Mouse (Mus musculus): ENCODE measurements around the gene Gnai3. TPM values are rescaled to one million over a fixed set of nuclear protein-coding genes. Genes with fewer than 3 reads are reported as not detected.

The Gnai3 gene
- polyA plus RNA-seq, 1 experiment, result 14.8 TPM

DNA sequence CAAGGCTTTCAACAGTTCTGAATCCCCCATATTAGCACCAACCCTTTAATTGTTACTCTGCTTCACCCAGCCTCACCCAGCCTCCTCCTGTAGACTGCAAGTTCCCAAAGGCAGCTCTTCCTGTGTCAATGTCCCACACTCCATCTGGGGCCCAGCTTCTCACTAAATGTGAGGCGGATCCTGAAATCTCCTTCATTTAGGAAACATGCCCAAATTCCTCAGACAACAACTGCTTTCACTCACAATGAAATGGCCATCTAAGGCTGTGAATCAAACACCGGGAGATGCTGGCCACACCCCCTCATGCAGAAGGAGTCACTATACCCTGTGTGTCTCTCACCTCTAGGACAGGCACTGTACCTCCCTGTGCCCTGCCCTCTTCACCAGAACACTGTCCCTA, 56.0 kb downstream of the Gnai3 start:
- WGBS, result 55% methylated on average over 2 of the region's 2 CpGs
- TF ChIP-seq POLR2A (IDR thresholded peaks at IDR 0.05; ENCODE audit: low read depth, low read length), result no peak
- H3K27ac ChIP-seq (ENCODE audit: insufficient read depth, low read depth, low read length), result no peak overlapping the region
- no peaks in the 10 kb centered on the region for H3K36me3 ChIP-seq (ENCODE audit: control insufficient read depth, insufficient read depth, low read length)
- H3K4me1 ChIP-seq (ENCODE audit: control insufficient read depth, insufficient read depth, insufficient read length, low read length), result peaks cover 6% of the 10 kb centered on the region; the same call in 1 of the 2 replicates
- H3K27me3 ChIP-seq (ENCODE audit: control insufficient read depth, insufficient read depth, low read length), result no peaks in the 10 kb centered on the region
- H3K4me3 ChIP-seq (ENCODE audit: low read depth, low read length), result no peak overlapping the region

DNA sequence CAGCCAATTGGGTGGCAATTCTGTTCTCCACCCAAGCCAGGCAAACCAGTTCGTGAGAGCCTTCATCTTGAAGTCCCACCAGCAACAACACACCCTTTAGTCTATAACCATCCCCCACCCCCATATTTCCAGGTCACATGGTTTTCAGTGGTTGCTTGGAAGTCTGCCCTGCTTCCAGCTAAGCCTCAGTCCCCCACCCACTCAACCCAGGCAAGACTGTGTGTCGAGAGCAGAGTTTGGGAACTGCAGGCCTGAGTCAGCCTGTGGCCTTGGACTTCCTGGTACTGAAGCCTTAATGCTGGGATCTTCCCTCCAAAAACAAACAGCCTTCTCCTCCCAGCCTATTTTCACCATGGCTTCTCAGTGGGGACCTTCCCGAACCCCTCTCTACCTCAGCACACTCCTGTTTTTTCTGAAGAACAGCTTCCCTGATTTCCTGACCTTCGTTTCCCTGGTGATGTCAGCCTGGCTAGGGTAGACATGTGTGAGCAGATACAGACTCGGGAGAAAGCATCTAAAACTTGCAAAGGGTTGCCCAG, 57.0 kb downstream of the Gnai3 start:
- Histone ChIP-seq H3K4me3 (ENCODE audit: low read depth, low read length) (no peak overlapping the region), H3K27ac (ENCODE audit: insufficient read depth, low read depth, low read length) (no peak overlapping the region), H3K36me3 (ENCODE audit: control insufficient read depth, insufficient read depth, low read length) (no peaks in the 10 kb centered on the region), H3K27me3 (ENCODE audit: control insufficient read depth, insufficient read depth, low read length) (no peaks in the 10 kb centered on the region), H3K4me1 (ENCODE audit: control insufficient read depth, insufficient read depth, insufficient read length, low read length) (peaks cover 12% of the 10 kb centered on the region; the same call in 1 of the 2 replicates)
- TF ChIP-seq POLR2A (IDR thresholded peaks at IDR 0.05; ENCODE audit: low read depth, low read length), result no peak
- no peak for TF ChIP-seq CTCF (IDR thresholded peaks at IDR 0.05; ENCODE audit: extremely low read depth, insufficient read length, insufficient replicate concordance, low read depth, low read length)
- WGBS, result 64% methylated on average over 5 of the region's 5 CpGs

DNA sequence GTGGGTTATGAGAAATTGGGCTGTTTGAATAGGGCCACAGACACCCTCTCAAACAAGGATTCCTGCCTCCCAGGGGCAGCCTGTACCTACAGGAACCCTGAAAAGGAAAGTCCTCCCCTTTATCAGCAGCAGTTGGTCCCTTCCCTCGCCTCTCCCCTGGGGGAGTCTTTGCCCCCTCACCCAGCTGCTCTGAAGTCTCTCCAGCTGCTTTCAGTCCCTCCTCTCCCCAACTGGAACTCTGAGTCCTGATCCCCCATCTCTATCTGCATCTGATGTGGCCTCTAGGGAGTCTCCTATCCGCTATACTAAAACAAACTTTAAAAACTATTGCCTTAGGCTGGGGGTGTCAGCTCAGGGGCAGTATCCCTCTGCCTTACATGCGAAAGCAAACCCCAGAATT, 58.6 kb downstream of the Gnai3 start:
- 76% methylated on average over 3 of the region's 3 CpGs for WGBS
- Histone ChIP-seq H3K27ac (ENCODE audit: insufficient read depth, low read depth, low read length) (0 out of 2 replicates have a peak overlapping the region, but pooled peaks have one; percentile 32), H3K36me3 (ENCODE audit: control insufficient read depth, insufficient read depth, low read length) (no peaks in the 10 kb centered on the region), H3K4me1 (ENCODE audit: control insufficient read depth, insufficient read depth, insufficient read length, low read length) (peaks cover 13% of the 10 kb centered on the region; the same call in 1 of the 2 replicates), H3K27me3 (ENCODE audit: control insufficient read depth, insufficient read depth, low read length) (no peaks in the 10 kb centered on the region), H3K4me3 (ENCODE audit: low read depth, low read length) (no peak overlapping the region)
- no peak for TF ChIP-seq CTCF (IDR thresholded peaks at IDR 0.05; ENCODE audit: extremely low read depth, insufficient read length, insufficient replicate concordance, low read depth, low read length)
- no peak for TF ChIP-seq POLR2A (IDR thresholded peaks at IDR 0.05; ENCODE audit: low read depth, low read length)

DNA sequence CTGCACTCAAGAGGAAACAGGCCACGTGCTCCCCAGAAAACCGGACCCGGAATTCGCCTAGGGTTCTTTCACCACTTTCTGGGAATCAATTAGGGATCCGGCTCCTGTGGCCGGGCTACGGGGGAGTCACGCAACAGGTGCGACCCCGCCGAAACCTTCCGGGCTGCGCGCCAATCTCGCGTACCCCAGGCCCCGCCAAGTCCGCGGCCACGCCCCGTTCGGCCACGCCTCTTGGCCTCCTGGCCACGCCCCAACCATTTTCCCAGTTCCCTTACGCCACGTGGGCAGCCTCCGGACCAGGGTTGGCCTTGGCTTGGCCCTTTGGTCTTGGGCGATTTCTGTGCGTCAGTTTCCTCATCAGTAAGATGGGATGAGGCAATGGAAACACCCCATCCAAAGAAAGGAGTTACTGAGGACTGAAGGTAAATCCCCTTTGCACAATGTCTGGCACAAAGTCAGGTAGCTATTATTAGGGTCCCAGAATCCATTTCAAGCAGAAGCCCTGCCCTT, 59.4 kb downstream of the Gnai3 start, which contains the start of gene Ampd2:
Ampd2 (minus strand) TSS at position 182 of the 510 bp plus-strand sequence.
- H3K36me3 ChIP-seq (ENCODE audit: control insufficient read depth, insufficient read depth, low read length), result no peaks in the 10 kb centered on the region
- peak within 1 kb of the TSS; percentile 87 for H3K27ac ChIP-seq (ENCODE audit: insufficient read depth, low read depth, low read length)
- TF ChIP-seq CTCF (IDR thresholded peaks at IDR 0.05; ENCODE audit: extremely low read depth, insufficient read length, insufficient replicate concordance, low read depth, low read length) (no peak), POLR2A (IDR thresholded peaks at IDR 0.05; ENCODE audit: low read depth, low read length) (no peak)
- H3K27me3 ChIP-seq (ENCODE audit: control insufficient read depth, insufficient read depth, low read length), result no peaks in the 10 kb centered on the region
- H3K4me1 ChIP-seq (ENCODE audit: control insufficient read depth, insufficient read depth, insufficient read length, low read length), result peaks cover 13% of the 10 kb centered on the region; the same call in 1 of the 2 replicates
- H3K4me3 ChIP-seq (ENCODE audit: low read depth, low read length), result peak within 1 kb of the TSS; percentile 76
- under 1% methylated on average over 29 of the region's 29 CpGs for WGBS

DNA sequence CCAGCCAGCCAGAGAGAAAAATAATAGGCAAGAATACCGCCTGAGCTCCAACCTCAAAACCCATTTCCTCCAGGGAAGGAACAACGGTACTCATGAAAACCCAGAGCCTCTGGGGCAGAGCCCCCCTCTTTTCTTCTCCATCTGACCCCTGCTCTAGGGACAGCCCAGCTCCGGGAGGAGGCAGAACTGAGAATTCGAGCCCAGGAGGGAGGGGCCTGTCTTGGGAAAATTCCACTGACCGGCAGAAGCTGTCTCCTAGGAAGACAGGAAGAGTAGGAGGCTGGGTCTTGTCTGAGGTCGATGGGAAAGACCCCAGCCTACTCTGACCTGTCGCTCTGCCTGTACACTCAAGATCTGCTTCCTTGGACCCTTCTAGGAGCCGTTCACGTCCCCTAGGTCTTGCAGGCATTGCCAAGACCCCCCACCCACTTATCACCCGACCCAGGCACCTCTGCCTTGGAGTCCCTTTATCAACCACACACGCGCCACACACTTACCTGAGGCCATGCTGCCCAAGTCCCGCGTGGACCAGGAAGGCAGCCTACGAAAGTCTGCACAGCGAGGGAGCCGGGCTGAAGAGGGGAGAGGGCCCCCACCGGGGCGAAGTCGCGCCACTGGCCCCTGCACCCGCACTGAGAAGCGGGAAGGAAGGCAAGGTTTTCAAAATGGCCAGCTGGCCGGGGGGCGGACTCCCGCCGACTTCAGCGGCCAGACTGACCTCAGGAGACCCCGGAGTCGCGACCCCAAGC, 60.1 kb downstream of the Gnai3 start:
- Histone ChIP-seq H3K27me3 (ENCODE audit: control insufficient read depth, insufficient read depth, low read length) (no peaks in the 10 kb centered on the region), H3K4me3 (ENCODE audit: low read depth, low read length) (peak overlapping the region; percentile 76), H3K4me1 (ENCODE audit: control insufficient read depth, insufficient read depth, insufficient read length, low read length) (peaks cover 13% of the 10 kb centered on the region; the same call in 1 of the 2 replicates), H3K36me3 (ENCODE audit: control insufficient read depth, insufficient read depth, low read length) (no peaks in the 10 kb centered on the region), H3K27ac (ENCODE audit: insufficient read depth, low read depth, low read length) (peak overlapping the region; percentile 87)
- TF ChIP-seq POLR2A (IDR thresholded peaks at IDR 0.05; ENCODE audit: low read depth, low read length) (no peak; the same call in 1 of the 2 replicates), CTCF (IDR thresholded peaks at IDR 0.05; ENCODE audit: extremely low read depth, insufficient read length, insufficient replicate concordance, low read depth, low read length) (no peak)
- under 1% methylated on average over 31 of the region's 31 CpGs for WGBS

DNA sequence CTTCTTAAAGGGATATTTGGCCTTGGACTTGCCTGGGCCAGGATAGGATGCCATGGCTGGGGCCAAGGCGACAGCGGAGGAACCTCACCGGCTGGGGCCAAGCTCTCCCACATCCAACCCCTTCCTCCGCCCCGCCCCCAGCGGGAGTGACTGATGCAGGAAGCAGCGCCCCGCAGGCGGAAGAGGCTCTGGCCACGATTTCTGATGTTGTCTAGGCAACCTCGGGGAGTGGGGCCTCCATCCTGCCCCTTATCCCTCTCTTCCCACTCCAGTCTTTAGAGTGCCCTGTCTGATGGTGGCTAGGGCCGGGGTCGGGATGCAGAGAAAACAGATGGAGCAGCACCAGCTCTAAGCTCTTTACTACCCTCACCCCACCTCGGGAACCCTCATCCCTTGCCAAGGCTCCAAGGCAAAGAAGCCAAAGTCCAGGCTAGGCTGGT, 60.6 kb downstream of the Gnai3 start:
- Histone ChIP-seq H3K27me3 (ENCODE audit: control insufficient read depth, insufficient read depth, low read length) (no peaks in the 10 kb centered on the region), H3K4me1 (ENCODE audit: control insufficient read depth, insufficient read depth, insufficient read length, low read length) (peaks cover 13% of the 10 kb centered on the region; the same call in 1 of the 2 replicates), H3K4me3 (ENCODE audit: low read depth, low read length) (peak overlapping the region; percentile 76), H3K27ac (ENCODE audit: insufficient read depth, low read depth, low read length) (peak overlapping the region; percentile 87), H3K36me3 (ENCODE audit: control insufficient read depth, insufficient read depth, low read length) (peaks cover 4% of the 10 kb centered on the region; the same call in 1 of the 2 replicates)
- TF ChIP-seq CTCF (IDR thresholded peaks at IDR 0.05; ENCODE audit: extremely low read depth, insufficient read length, insufficient replicate concordance, low read depth, low read length) (no peak), POLR2A (IDR thresholded peaks at IDR 0.05; ENCODE audit: low read depth, low read length) (0 out of 2 replicates have a peak, but pooled peaks have one; percentile 12)
- WGBS, result 2% methylated on average over 14 of the region's 14 CpGs

DNA sequence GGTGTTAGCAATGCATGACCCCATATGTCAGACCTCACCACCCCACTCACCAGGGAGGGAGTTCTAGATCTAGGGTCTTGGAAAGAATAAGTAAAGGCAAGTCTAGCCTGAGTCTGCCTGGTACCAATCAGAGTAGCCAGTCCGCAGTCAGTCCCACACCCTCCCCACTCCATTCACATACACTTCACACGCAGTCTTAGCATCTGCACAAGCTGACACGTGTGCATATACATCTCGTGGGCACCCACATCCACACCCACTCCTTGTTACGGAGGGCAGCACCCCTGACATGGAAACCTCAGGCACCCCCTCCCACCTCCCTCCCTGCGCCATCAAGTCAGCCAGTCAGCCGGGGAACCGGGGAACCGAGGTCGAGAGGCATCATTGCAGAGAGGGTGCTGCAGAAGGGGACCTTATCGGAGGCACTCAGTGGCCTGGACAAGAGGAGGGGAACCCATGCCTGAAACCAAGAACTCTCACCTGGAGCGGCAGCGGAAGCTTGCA, 61.1 kb downstream of the Gnai3 start:
- no peak for TF ChIP-seq POLR2A (IDR thresholded peaks at IDR 0.05; ENCODE audit: low read depth, low read length)
- no peak for TF ChIP-seq CTCF (IDR thresholded peaks at IDR 0.05; ENCODE audit: extremely low read depth, insufficient read length, insufficient replicate concordance, low read depth, low read length)
- Histone ChIP-seq H3K4me3 (ENCODE audit: low read depth, low read length) (peak overlapping the region; percentile 76), H3K4me1 (ENCODE audit: control insufficient read depth, insufficient read depth, insufficient read length, low read length) (peaks cover 13% of the 10 kb centered on the region; the same call in 1 of the 2 replicates), H3K27ac (ENCODE audit: insufficient read depth, low read depth, low read length) (no peak overlapping the region), H3K36me3 (ENCODE audit: control insufficient read depth, insufficient read depth, low read length) (peaks cover 9% of the 10 kb centered on the region; the same call in 1 of the 2 replicates), H3K27me3 (ENCODE audit: control insufficient read depth, insufficient read depth, low read length) (no peaks in the 10 kb centered on the region)
- 8% methylated on average over 13 of the region's 13 CpGs for WGBS
